Mouse (Mus musculus) monocyte, adult 5-6 weeks (primary cell): ENCODE measurements around the gene Thap2. TPM values are rescaled to one million over a fixed set of nuclear protein-coding genes. Genes with fewer than 3 reads are reported as not detected.

Experiments
- ATAC-seq: fragments of 153-309, 156-312 bp; replicated peaks from 2 replicates; pipeline ENCODE4 v1.8.0; 2017; ENCODE audit warnings: mild to moderate bottlenecking; ENCODE audit not compliant: low TSS enrichment, insufficient number of reproducible peaks, severe bottlenecking, poor library complexity, low FRiP score
- total RNA-seq: library from RNA; stranded (forward); fragments of 200-1000, 200-491, 200-594 nt; gene quantifications from 3 replicates; pipeline ENCODE4 v1.2.3, GENCODE M21; 2017

Gene Thap2
- total RNA-seq, 1 experiment from 2014 or later, result 16.1 TPM

DNA sequence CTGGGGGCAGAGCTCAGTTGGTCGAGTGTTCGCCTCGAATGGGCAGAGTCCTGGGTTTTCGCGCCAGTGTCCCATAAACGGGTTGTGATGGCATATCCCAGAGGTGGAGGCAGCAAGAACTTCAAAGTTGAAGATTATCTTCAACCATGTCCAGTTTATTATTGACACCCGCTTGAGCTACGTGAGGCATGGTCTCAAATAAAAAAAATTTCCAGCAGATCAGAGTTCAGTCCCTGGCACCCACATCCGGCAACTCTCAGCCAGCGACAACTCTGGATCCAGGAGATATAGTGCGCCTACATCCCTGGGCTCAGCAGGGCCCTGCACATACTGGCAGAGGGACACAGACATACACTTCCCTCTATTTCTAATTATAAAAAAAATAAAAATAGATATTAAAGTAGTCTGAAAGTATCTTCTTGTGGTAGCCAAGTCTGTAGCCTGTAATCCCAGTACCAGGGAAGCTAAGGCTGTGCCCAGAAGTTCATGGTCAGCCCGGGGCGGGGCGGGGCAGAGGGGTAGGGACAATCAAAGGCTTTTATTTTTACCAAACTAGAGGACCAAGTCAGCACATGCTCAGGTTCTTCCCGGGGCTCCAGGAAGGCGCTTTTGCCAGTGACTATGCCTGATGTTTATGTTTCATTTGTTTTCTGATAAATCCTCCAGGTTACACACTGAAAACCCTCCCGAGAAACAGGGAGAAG, 25.9 kb downstream of the Thap2 start:
- ATAC-seq, result no peak

DNA sequence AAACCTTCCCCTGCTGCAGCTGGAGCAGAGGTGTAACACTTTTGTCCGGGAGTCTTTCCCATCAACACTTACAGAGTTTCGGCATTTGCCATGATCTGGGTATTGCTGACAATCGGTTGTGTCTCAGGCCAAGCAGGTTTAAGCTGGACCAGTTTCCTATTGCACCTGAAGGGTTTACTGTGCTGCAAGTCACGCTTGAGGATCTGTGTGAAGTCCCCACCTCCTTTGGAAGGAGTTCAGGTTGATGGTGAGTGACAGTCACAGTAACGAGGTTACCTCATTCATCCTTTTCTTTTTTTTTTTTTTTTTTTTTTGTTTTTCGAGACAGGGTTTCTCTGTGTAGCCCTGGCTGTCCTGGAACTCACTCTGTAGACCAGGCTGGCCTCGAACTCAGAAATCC, 28.1 kb downstream of the Thap2 start:
- no peak for ATAC-seq

DNA sequence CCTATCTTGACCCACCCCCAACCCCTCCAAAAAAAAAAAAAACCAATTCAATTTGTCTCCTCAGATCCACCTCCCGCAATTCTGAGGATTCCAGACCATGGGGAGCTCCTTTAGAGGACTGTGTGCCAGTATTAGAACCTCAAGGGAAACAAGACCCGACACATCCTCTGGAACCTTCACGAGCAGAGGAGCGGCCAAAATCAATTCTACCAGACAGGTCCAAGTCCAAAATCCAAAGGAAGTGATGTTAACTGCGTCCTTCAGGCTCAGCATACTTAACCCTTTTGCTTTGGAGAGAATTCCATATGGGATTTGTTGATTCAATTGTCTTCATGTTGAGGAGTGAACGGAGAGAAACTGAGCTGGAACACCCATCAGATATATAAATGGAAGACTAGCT, 29.2 kb downstream of the Thap2 start:
- ATAC-seq, result no peak

DNA sequence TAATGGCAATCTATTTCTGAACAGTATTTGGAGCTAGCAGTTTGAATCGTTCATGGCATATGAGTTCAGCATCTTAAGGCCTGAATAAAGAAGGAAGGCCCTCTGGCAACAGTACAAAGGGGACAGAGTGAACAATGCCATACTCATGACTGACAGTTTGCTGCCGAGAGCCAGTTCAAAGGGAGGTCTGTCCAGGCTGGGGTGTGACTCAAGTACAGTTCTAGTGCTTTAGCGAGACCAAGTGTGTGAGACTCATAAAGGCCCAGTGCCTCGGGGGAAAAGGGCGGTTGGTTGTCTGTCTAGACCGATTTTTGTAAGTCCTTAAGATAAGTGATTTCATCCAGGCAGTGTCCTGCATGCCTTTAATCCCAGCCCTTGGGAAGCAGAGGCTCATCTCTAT, 29.7 kb downstream of the Thap2 start:
- ATAC-seq, result no peak

DNA sequence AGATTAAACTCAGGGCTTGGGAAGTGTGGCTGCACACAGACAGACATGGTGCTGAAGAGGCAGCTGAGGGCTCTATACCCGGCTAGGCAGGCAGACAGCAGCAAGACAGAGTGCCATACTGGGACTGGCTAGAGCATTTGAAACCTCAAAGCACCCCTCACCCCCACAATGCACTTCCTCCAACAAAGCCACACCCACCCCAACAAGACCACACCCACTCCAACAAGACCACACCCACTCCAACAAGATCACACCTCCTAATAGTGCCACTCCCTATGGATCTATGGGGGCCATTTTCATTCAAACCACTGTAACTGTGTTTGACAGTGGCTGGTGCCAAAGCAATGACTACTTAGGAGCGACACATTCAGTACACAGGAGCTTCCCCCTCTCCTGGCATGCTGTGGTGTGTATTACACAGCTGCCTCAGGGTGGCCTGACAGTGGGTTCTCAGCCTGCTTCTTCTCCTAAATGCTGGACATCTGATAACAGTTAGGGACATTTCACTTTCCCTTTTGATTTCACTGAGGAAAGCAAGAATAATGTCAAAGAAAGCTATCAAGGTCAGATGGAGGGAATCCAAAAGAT, 33.3 kb downstream of the Thap2 start:
- no peak for ATAC-seq

DNA sequence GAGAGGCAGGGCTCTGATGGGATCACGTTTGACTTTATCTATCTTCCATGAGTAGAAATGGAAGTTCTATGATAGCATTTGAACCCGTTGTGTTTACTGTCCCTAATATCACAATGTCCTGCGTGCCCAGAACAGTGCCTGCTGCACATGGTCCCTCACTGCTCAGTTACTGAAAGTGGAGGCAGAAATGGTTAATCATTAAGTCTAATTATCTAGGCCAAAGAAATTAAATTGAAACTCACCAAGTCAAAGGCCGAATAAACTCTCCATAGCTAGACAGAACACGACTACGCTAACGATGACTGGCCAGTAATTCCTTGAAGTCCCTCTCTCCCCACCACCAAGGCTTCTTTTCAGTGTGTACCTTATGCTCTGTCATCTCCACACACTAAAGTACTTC, 34.7 kb downstream of the Thap2 start:
- no peak for ATAC-seq

DNA sequence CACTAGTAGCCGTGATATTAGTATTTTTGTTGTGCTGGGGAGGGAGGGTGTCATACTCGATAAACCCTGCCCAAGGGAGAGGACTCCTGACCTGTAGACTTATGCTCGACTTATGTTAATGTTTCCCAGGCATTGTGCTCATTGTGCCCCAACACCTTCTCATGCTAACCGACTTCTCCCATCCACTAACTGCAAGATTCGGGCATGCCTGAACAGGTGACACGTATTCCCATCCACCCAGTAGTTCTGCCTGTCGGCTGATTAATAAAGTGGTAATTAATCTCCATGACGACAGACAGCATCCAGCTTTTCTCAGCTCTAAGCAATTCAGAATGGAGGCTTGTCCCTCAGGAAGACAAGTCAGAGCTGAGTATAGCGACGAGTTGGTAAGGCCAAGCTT, 35.2 kb downstream of the Thap2 start:
- ATAC-seq, result no peak

DNA sequence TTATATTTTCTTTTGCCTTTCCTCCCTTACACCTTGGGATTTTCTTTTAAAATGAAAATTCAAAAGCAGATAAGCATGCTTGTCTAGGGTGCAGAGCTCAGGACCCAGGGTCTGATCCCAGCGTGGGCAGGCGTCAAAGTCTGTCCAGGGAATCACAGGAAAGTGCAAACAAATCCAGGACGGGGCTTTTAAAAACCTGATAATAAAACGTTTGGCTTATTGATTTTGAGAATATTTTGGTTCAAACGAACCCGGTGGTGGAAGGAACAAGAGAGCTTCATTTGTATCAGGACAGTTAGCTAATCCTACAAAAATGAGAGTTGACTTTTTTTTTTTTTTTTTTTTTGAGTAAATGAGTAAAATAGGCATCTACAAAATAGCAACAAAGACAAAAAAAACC, 36.1 kb downstream of the Thap2 start:
- ATAC-seq, result no peak

DNA sequence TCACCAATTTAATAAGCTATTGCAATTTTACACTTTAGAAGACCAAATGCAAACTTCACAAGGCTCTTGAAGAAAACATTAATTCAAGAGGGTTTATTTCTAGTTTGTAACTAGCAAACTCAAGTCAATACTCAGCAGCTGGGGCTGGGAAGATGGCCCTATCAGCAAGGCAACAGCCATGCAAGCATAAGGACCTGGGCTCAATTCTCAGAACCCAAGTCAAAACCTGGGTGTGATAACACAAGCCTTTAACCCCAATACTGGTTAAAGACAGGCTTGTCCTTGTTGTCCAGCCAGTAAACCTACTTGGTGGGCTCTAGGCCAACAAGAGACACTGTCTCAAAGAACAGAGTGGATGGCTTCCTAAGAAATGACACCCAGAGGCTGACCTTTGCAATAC, 37.8 kb downstream of the Thap2 start:
- ATAC-seq, result no peak

DNA sequence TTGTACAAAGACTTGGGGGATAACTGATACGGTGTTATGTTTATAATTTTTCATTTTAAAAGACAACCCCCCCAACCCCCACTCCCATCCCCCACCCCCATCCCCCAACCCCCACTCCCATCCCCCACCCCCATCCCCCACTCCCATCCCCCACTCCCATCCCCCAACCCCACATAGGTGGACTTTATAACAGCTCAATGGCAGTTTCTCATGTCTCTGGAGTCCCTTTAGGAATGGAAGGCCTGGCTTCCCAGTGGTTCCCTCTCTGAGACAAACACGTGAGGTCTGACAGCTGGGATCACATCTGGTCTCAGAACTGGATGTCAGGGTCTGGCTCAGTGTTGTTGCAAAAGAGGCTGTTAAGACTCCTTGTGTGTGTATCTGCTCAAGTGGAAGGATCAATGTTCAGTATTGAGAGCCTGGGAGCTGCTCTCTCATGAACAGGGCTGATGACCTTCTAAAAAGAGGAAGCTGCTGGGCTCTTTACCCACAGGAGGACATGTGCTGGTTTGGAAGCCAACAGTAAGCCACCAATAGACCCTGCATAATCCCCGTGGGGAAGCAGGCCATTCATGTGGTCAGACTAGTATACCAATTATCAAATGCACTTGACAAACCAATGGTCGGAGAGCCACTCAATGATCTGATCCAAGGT, 41.3 kb downstream of the Thap2 start:
- ATAC-seq, result peak; percentile 85

DNA sequence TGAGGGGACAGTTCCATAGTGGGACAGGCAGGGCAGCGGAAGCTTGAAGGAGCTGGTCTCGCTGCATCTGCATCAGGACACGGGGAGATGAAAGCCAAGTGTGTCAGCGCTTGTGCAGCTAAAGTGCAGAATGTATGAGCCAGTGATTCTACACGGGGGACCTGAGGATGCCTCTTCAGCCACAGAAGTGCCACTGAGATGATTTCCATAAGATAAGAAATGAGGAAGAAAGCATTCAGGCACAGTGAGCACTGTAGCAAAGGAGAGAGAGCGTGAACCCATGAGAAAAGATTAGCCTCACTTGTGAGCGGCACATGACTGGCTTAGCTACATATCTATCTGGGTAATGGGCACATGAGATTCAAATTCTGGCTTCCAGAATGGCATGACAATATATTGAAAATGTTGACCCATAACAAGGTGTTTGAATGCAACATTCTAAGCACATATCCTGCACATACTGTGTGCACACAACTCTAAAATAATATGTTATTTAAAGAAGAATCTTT, 44.4 kb downstream of the Thap2 start:
- ATAC-seq, result no peak

DNA sequence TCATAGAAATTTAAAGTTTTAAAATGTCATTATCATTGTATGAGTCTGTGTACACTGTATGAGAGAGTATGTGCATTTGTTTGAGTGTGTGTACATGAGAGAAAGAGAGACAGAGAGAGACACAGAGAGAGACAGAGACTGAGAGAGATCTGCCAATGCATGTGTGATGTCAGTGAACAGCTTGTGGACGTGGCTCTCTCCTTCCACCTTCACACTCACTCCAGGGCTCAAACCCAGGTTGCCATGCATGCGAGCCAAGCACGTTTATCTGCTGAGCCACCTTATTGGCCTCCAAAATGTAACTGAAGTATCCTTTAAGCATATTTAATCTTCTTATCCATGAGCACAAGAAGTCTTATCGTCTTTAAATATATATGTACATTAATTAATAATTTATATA, 47.3 kb downstream of the Thap2 start:
- no peak for ATAC-seq

DNA sequence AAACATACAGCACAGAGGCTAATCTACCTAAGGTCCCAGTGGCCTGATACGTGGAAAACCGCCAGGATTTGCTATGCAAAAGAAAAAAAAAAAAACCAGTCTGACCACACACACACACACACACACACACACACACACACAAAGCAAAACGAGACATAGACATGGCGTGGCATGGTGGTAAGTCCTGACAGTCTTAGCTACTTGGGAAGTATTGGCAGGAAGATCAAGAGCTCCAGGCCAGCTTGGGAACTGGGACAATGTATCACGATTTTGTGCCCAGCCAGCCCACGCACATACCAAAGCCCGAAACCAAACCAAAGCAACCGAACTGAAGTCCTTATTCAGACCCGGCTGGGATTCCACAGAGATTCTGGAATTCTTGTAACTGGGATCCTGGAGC, 50.7 kb downstream of the Thap2 start:
- no peak for ATAC-seq

DNA sequence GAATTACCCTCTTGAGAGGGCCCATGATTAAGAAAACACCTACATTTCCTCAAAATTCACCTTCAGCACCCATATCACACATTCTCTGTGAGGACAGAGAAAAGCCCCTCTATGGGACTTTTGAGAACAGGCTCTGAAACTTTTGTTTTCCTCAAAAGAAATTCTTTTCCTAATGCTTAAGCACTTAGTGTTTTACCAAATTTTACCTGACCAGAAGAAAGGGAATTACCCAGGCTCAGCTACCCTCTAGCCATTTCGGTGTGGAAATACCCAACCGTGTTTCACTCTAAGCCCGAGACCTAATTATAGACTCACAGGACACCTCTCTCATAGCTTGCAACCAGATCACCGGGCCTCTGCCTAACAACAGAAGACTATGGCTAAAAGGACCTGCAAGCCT, 51.2 kb downstream of the Thap2 start:
- ATAC-seq, result no peak

DNA sequence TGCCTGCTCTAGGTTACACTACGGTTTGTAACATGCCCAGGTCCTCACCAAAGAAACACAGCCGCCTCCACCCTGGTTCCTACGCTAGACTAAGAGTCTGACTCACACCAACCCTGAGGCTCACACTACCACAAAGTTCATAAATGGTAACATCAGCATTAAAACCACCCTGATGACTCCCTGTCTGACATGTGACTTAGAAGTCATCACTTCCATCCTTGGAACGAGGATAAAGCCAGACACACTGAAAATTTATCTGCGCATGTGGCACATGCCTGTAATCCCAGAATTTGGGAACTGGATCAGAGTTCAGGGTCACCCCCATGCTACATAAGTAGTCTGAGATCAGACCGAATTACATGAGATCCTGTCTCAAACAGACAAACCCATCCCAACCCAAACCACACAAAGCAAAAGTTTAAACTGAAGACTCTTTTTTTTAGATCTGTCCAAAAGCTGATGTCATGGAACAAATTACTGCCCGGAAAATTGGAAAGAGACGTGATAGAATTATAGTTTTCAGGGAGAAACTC, 51.8 kb downstream of the Thap2 start:
- ATAC-seq, result no peak

DNA sequence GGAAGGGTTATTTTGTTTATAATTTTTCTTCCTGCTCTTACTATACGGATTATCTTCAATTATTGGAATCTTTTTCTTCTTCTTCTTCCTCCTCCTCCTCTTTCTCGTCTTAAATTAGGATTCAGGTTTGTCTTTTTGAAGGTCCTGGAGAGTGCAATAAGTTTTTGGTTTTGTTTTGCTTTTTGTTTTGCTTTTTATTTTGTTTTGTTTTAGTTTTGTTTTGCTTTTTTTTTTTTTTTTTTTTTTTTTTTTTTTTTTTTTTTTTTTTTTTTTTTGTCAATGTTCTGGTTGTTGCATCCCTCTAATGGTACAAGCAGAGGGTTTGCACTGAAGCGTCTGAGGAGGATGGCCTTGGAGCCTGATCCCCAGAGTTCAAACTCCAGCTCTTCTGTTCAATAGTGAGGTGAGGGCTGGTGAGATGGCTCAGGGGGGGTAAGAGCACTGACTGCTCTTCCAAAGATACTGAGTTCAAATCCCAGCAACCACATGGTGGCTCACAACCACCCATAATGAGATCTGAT, 55.2 kb downstream of the Thap2 start:
- no peak for ATAC-seq

DNA sequence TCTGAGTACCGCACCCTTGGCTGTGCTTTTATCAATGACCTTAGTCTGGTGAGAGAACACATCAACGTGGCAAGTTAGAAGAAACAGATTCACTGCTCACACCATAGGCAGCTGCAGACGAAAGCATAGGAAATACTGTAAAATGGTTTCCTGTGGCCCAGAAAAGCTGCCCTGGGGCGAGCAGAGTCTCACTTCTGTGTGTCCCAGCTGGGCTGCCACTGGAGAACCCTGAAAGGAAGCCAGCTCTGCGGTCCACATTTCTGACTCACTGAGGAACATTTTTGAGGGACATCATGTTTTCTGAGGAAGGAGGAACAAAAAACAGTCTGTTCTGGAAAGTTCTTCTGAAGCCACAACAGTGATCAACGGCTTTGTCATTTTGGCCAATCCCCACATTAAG, 55.7 kb downstream of the Thap2 start:
- ATAC-seq, result no peak

DNA sequence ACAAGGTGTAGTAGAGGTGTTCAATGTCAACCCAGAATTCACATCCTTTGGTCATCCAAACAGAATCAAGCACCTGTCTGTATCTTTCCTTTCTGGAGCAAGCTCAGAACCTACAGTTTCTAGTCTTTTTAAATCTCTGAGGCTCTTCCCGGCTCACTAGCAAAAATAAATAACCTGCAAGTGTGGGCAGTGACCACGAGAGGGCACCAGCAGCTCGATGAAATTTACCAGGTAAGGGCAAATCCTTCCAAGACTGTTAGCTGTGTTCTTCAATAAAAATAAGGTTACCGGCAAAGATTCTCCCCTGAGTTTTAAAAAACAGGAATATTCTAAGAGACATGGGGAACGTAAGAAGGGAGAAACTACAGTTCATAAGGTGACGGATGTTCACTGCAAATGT, 60.9 kb downstream of the Thap2 start:
- peak; percentile 62; the same call in 1 of the 2 replicates for ATAC-seq

DNA sequence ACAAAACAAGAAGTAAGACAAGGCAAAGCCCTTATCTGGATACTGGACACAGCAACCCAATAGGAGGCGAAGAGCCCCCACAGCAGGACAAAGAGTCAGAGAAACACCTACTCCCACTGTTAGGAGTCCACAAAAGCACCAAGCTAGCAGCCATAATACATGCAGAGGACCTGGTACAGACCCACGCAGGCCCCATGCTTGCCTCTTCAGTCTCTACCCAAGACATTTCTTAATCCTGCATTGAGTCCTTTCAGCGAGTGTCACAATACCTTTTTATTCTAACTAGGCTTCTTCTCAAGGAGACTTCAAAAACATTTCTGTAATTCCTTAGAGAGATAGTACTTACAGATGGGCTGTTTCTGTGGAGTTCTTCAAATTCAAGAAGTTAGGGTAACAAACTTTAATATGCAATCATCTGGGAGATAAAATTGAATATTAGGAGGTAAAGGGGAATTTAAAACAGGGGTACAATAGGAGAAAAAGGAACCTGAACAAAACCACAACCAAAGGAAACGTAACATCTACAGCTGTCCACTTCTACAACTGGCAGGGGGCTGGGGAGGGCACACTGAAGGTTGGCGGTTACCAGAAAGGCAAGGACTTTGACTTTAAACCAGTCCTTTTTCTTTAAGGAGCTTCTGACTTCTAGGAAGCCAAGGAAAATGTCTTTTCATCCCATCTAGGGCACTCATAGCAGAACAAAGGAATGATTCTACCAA, 62.8 kb downstream of the Thap2 start:
- ATAC-seq, result no peak
